Mouse (Mus musculus): ENCODE measurements around the gene Ssh1.
A peak's percentile ranks its signal among the peaks of the same experiment; 100 is the strongest.

Gene Ssh1

GRCm38 (mm10) chr5:113932310-113932709 lies 61.4 kb downstream of the Ssh1 start:
- no peak for DNase-seq (ENCODE audit: extremely low spot score, low spot score)

DNA sequence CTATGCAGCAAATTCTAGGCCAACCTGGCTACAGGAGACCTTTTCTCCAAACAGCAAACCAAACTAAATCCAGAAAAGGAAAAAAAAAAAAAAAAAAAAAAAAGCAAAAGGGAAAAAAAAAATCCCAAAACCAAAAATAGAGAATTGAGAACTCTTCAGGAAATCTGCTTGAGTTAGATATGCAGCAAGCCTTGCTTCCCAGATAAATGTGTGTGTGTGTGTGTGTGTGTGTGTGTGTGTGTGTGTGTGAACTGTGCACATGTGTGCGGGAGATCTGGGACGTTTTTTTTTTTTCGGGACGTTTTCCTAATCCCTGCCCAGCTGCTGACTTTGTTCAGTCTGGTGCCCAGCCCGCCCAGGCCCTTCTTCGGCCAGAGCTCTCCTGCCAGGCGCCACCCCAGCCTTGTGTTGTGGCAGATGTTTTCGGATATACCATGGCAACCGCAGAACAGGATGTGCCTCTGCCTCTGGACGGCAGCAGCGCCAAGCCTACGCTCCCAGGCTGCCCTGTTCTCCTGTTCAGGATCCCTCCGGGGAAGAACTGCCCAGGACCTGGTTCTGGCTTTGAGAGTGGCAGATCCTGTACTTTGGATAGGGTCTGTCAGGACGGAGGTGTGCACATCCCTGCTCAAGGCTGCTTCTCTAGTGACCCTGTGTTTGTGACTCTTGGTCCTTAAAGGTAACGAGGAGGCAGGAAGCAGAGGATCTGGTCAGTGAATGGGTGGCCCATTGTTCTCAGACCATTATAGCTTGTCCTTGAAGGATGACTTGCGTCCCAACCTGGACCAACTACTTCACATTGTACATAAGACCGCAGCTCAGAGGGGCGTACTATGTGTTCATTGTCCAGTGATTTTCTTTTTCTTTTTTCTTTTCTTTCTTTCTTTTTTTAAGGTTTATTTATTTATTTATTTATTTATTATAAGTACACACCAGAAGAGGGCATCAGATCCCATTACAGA lies 62.8 kb downstream of the Ssh1 start:
- peak; percentile 71 for DNase-seq (ENCODE audit: extremely low spot score, low spot score)

DNA sequence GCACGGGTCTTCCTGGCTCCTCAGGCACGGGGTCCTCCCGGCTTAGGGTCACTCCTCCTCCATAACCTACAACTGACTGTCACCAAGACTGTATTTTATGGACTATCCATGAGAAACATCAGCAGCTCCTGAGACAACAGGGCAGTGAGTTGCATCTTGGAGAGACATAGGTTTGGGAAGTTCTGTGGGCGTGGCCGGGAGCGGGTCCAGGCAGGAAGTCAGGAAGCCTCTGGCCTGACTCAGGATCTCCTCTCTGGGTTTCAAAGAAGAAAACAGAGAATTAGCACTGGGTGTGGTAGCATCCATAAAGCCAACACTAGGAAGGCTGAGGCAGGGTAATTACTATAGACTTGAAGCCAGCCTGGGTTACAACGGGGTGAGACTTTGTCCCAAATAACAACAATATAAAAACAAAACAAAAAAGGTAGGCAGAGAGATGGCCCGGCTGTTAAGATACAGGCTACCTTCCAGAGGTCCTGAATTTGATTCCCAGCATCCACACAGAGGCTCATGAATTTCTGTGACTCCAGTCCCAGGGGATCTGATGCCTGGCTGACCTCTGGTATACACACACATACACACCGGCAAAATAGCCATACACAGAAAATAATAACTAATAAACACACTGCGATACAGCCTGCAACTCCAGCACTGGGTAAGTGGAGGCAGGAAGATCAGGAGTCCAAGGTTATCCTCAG lies 63.6 kb downstream of the Ssh1 start:
- no peak for DNase-seq (ENCODE audit: extremely low spot score, low spot score)

DNA sequence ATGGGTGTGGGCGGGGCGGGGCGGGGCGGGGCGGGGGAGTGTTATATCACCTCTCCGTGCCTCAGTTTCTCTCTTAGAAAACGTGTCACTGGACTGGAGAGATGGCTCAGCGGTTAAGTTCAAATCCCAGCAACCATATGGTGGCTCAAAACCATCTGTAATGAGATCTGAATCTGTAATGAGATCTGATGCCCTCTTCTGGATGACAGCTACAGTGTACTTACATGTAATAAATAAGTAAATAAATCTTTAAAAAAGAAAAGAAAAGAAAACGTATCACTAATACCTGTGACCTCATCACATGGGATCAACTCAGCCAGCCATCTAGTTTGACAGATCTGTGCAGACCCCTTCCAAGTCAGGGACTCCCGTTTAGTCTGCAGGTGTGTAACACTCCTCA lies 64.2 kb downstream of the Ssh1 start:
- no peak for DNase-seq (ENCODE audit: extremely low spot score, low spot score)

- no peak for DNase-seq (ENCODE audit: extremely low spot score, low spot score)
Measured at GRCm38 (mm10) chr5:113924608-113925007, 69.1 kb downstream of the Ssh1 start.

DNA sequence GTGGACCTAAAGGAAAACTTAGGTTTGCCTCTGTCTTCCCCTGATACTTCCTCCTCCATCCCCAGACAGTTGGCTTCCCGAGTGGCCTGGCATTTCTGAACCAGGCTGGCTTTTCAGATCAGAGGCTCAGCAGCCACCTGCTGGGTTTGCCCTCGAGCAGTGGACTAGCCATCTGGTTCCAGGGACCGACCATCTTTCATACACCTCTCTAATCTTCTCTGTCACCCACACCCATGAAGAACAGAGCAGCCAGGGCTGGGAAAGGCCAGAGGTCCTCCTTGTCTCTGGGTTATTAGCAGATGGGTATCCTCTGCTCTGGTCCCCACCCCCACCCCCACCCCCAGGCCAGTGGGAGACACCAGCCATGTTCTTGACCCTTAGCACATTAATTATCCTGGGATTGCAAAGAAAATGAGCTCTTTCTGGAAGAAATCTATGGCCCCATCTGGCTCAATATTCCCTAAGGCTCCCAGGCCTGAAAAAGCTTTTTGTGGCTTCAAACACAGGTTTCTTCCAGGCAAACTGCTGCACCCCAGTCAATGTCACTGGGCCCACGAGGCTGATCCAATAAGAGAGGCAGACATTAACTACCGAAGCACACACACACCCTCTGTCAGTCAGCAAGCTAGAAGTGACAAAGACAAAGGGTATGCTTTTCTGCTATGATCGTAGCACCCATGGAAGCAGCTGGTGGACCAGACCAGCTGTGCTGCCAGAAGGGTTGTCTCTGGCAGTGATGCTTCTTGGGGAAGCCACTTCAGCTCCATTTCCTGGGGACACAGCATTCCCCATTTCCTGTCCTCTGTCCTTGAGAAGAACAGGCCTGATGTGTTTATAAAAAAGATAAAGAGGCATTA lies 72.2 kb downstream of the Ssh1 start:
- peak; percentile 63 for DNase-seq (ENCODE audit: extremely low spot score, low spot score)

- no peak for DNase-seq (ENCODE audit: extremely low spot score, low spot score)
Measured at GRCm38 (mm10) chr5:113919060-113919459, 74.6 kb downstream of the Ssh1 start.

GRCm38 (mm10) chr5:113918654-113919053 lies 75.0 kb downstream of the Ssh1 start:
- DNase-seq (ENCODE audit: extremely low spot score, low spot score), result no peak

GRCm38 (mm10) chr5:113910705-113911104 lies 83.0 kb downstream of the Ssh1 start:
- DNase-seq (ENCODE audit: extremely low spot score, low spot score), result no peak

DNA sequence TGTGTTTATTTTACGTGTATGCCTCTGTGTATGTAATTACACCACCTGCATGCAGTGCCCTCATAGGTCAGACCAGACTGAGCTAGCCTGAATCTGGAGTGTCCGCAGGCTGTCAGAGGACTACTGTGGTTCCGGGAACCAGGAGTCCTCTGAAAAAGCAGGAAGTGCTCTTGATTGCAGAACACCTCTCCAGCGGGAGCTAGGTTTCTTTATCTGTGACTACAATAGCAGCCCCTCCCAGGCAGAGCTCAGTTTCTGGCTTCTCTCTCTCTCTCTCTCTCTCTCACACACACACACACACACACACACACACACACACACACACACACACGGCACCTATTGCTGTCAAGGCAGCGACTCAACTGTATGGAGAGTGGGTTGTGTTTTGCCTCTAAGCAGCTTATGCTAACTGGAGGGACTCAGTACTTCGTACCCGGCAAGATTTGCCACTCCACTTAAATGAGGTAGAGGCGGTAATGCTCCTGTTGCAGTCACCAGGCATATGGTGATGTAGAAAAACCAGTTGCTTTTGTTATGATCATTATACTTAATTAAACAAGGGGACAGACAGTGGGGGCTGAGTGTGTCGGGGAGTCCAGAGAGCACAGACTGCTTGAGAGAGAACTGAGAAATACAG lies 83.5 kb downstream of the Ssh1 start:
- no peak for DNase-seq (ENCODE audit: extremely low spot score, low spot score)

DNA sequence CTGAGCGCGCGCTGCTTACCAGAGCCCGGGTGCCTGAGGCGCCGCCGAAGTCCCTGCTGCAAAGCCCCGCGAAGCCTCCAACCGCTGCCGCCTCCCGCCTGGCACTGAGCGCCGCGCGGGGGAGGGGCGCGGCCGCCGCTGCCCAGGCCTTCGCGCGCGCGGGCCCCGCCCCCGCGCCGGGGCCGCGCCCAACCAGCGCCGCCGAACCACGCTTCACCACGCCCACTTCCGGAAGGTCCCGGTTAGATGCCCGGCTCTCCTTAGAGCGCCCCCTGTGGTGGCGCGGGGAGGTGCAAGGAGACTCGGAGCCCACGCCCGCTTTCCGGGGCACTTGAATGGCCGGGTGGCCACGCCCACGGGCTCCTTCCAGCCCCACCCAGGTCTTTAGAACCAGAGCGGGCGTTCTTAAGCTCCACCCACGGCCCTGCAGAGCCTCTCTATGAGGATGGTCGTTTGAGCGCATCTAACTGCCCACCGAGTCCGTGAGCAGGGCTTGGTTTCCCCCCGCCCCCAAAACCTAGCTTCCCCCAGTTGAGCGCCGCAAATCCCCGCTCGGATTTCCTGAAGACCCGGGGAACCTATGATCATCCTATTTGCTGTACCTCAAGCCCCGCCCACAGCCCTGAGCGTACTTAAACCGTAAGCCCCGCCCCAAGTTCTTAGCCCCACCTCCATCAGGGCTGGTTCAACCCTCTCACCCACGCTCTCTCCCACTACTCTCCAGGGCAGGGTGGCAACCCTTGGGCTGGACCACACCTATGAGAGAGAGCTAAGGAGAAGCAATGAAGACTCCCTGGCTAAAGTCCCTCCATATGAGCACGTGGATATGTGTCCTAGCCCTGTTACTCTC lies 84.9 kb downstream of the Ssh1 start, which contains the start of gene Coro1c:
TSS of gene Coro1c (minus strand) at position 167 of the 850 bp plus-strand sequence.
- DNase-seq (ENCODE audit: extremely low spot score, low spot score), result peak; percentile 100

DNA sequence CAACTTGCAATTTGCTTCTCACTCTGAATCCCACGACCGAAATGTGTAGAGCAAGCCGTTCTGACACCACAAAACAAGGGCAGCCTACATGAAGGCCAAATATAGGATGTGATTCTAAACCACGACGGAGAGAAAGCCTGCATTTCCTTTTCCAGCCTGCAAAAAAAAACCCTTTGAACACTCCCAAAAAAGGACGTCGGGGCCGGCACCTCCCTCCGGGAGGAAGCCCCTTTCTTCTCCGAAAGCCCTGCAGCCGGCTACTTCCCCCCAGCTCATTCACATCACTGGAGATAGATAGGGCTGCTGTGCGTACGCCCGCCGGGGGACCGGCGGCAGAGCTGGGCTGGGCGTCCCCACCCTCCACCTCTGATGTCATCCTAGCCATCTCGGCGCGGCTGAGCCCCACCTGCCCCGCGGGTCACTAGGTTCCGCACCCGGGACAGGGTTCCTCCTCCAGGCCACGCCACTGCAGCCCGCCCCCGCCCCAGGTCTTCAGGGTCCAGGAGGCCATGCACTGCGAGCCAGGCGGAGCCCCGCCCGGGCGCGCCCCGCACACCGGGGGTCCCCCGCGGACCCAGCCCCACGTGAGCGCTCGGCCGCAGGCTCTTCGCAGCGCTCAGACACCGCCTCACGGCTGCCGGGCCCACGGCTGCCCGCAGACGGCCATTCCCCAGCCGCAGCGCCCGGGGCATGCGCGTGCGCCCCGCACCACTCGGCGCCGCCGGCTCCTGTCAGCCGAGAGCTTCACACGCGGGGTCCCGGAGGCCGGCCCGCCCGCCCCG lies 85.7 kb downstream of the Ssh1 start:
- DNase-seq (ENCODE audit: extremely low spot score, low spot score), result peak; percentile 80

- peak; percentile 46 for DNase-seq (ENCODE audit: extremely low spot score, low spot score)
Measured at GRCm38 (mm10) chr5:113906958-113907735, 86.5 kb downstream of the Ssh1 start.

DNA sequence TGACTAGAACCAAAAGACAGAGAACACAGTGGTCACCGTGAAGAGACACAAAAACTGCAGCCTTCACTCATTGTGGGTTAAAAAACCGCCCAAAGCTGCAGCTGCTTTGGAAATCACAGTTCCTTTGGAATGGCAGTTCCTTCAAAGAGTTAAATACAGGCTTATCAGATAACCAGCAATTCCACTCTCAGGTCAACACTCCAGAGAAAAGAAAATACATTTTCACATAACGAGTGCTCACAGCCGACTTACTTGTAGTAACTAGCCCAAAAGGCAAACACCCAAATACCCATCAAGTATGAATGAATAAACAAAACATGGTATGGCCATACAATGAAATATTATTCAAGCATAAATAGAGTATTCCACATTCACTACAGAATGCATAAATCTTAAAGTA lies 88.7 kb downstream of the Ssh1 start:
- DNase-seq (ENCODE audit: extremely low spot score, low spot score), result no peak

GRCm38 (mm10) chr5:113902983-113903382 lies 90.7 kb downstream of the Ssh1 start:
- no peak for DNase-seq (ENCODE audit: extremely low spot score, low spot score)

GRCm38 (mm10) chr5:113902017-113902416 lies 91.7 kb downstream of the Ssh1 start:
- DNase-seq (ENCODE audit: extremely low spot score, low spot score), result no peak

- DNase-seq (ENCODE audit: extremely low spot score, low spot score), result no peak
Measured at GRCm38 (mm10) chr5:113901074-113901571, 92.6 kb downstream of the Ssh1 start.

DNA sequence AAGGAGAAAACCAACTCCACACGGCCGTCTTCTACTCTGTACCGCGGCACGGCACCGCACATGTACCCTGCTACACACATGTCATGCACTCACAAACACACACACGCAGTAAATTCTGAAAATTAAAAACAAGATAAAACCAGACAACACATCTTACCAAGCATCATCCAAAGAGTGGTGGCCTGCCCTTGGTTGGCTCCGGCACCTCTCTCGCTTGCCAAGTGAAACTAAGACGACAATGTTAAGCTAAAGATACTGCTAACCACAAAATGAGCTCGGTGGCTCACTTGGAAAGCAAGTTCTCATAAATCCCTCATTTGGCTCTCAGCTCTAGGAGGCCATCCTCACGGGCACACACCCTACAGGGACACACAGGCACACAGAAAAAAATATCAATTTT lies 94.2 kb downstream of the Ssh1 start:
- DNase-seq (ENCODE audit: extremely low spot score, low spot score), result no peak
